ENCODE assay signal across 10 mouse cellular contexts in genomic region chr7:76918871-76919270, GRCm38 (mm10).
"Had no signal": no experiment of that assay in that cellular context is flagged by ENCODE, and none has a peak within 500 bp of the region (broad histone marks: within the 10 kb centered on the region; RNA-seq: fewer than 3 reads in every experiment).

No protein-coding gene starts in this region.

- H3K9ac ChIP-seq: limb, embryonic 13.5 days; liver, embryonic 14.5 days; midbrain, embryonic 12.5 days; neural tube, embryonic 12.5 days had no signal

- H3K27ac ChIP-seq: limb, embryonic 13.5 days; liver, embryonic 14.5 days; midbrain, embryonic 12.5 days; neural tube, embryonic 12.5 days had no signal

- H3K27me3 ChIP-seq: limb, embryonic 13.5 days; midbrain, embryonic 12.5 days; neural tube, embryonic 12.5 days had no signal

- DNase-seq: kidney, postnatal 14 days; layer of hippocampus, postnatal 36 days; lung, adult 18-20 months; thymus, adult 18-20 months; thymus, postnatal 25 days had no signal

- H3K4me1 ChIP-seq: limb, embryonic 13.5 days; midbrain, embryonic 12.5 days; neural tube, embryonic 12.5 days had no signal

- H3K4me3 ChIP-seq: limb, embryonic 13.5 days; midbrain, embryonic 12.5 days; myocyte; neural tube, embryonic 12.5 days had no signal

- H3K36me3 ChIP-seq: limb, embryonic 13.5 days; midbrain, embryonic 12.5 days; neural tube, embryonic 12.5 days had no signal

- H3K9me3 ChIP-seq: limb, embryonic 13.5 days; midbrain, embryonic 12.5 days; neural tube, embryonic 12.5 days had no signal

- H3K4me2 ChIP-seq: limb, embryonic 13.5 days; midbrain, embryonic 12.5 days; neural tube, embryonic 12.5 days had no signal
